Mouse (Mus musculus): ENCODE measurements at regions not wholly inside any gene's neighbourhood (a gene's known extent, or its start where the extent isn't known, plus 50 kb on each side); places are given as distances from the start of the nearest gene placed in this dataset.

GRCm38 (mm10) chr12:16124906-16125305 lies 308.2 kb upstream of the Trib2 start:
- no peak for TF ChIP-seq CTCF (IDR thresholded peaks at IDR 0.05; ENCODE audit: borderline replicate concordance, insufficient read depth, low read depth, low read length)
- TF ChIP-seq POLR2A (IDR thresholded peaks at IDR 0.05; ENCODE audit: borderline replicate concordance, insufficient read depth, low read length), result no peak
- no peak overlapping the region for H3K4me3 ChIP-seq (replicated peaks; ENCODE audit: insufficient read depth, low read depth, low read length)
- no peak overlapping the region for H3K27ac ChIP-seq (ENCODE audit: insufficient read depth, low read length)
- no peaks in the 10 kb centered on the region for H3K27me3 ChIP-seq (ENCODE audit: control insufficient read depth, insufficient read depth, low read length)
- DNase-seq, result no peak
- no peaks in the 10 kb centered on the region for H3K4me1 ChIP-seq (ENCODE audit: control insufficient read depth, insufficient read depth, low read length)
- 91% methylated on average over 2 of the region's 2 CpGs for WGBS

GRCm38 (mm10) chr12:16122353-16123127 lies 305.8 kb upstream of the Trib2 start:
- 77% methylated on average over 2 of the region's 2 CpGs for WGBS

GRCm38 (mm10) chr12:16121787-16122186 lies 305.1 kb upstream of the Trib2 start:
- WGBS, result 93% methylated on average over 6 of the region's 6 CpGs
- Histone ChIP-seq H3K4me3 (replicated peaks; ENCODE audit: insufficient read depth, low read depth, low read length) (no peak overlapping the region), H3K27ac (ENCODE audit: insufficient read depth, low read length) (no peak overlapping the region), H3K27me3 (ENCODE audit: control insufficient read depth, insufficient read depth, low read length) (no peaks in the 10 kb centered on the region), H3K4me1 (ENCODE audit: control insufficient read depth, insufficient read depth, low read length) (no peaks in the 10 kb centered on the region)
- TF ChIP-seq POLR2A (IDR thresholded peaks at IDR 0.05; ENCODE audit: borderline replicate concordance, insufficient read depth, low read length), result no peak
- TF ChIP-seq CTCF (IDR thresholded peaks at IDR 0.05; ENCODE audit: borderline replicate concordance, insufficient read depth, low read depth, low read length), result no peak
- no peak for DNase-seq

More at GRCm38 (mm10) chr12:16122353-16123127, 305.8 kb upstream of the Trib2 start:
- Histone ChIP-seq H3K27me3 (ENCODE audit: control insufficient read depth, insufficient read depth, low read length) (no peaks in the 10 kb centered on the region), H3K4me1 (ENCODE audit: control insufficient read depth, insufficient read depth, low read length) (no peaks in the 10 kb centered on the region), H3K4me3 (replicated peaks; ENCODE audit: insufficient read depth, low read depth, low read length) (no peak overlapping the region), H3K27ac (ENCODE audit: insufficient read depth, low read length) (no peak overlapping the region)
- TF ChIP-seq CTCF (IDR thresholded peaks at IDR 0.05; ENCODE audit: borderline replicate concordance, insufficient read depth, low read depth, low read length), result no peak
- no peak for TF ChIP-seq POLR2A (IDR thresholded peaks at IDR 0.05; ENCODE audit: borderline replicate concordance, insufficient read depth, low read length)
- no peak for DNase-seq

DNA sequence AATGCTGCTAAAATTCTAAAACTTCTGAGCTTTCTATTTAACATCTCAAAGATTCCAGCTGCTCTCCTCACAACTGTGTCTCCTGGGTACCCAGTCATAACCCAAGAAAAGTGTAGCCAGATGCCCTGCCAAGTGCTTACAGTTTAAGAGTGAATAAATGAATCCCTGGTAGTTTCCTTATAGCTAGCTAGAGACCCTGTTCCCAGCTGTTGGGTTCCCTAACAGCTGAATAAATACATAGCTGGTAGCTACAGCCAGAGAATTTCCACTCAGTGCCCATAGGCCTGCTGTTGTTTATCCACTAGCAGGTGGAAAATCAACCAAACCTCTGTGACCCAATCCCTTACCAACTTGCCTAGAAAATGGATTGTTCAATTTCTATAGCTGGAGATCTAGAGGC lies 302.0 kb upstream of the Trib2 start:
- H3K27me3 ChIP-seq (ENCODE audit: control insufficient read depth, insufficient read depth, low read length), result no peaks in the 10 kb centered on the region
- no peak overlapping the region for H3K27ac ChIP-seq (ENCODE audit: insufficient read depth, low read length)
- TF ChIP-seq CTCF (IDR thresholded peaks at IDR 0.05; ENCODE audit: borderline replicate concordance, insufficient read depth, low read depth, low read length), result no peak
- no peak for TF ChIP-seq POLR2A (IDR thresholded peaks at IDR 0.05; ENCODE audit: borderline replicate concordance, insufficient read depth, low read length)
- H3K4me1 ChIP-seq (ENCODE audit: control insufficient read depth, insufficient read depth, low read length), result no peaks in the 10 kb centered on the region
- DNase-seq, result no peak
- H3K4me3 ChIP-seq (replicated peaks; ENCODE audit: insufficient read depth, low read depth, low read length), result no peak overlapping the region

DNA sequence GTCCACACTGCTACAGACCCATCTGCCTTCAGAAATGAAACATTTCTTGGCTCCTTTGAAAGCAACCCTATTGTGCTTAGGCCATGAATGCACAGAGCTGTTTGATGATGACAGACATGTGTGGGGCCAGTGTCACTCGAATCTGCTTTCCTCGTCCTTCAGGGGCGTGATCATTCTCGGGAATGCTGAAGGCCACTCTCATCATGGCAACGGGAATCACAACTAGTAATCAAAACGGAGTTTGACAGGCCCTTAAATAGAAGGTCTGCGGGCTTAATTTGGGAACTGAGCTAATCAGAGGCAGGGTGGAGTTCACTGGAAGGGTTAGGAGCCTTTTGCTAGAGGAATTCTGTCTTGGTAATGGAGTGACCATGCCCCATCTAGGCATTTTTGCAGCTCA lies 290.2 kb upstream of the Trib2 start:
- WGBS, result 59% methylated on average over 7 of the region's 7 CpGs
- Histone ChIP-seq H3K4me3 (replicated peaks; ENCODE audit: insufficient read depth, low read depth, low read length) (no peak overlapping the region), H3K27ac (ENCODE audit: insufficient read depth, low read length) (no peak overlapping the region), H3K27me3 (ENCODE audit: control insufficient read depth, insufficient read depth, low read length) (no peaks in the 10 kb centered on the region), H3K4me1 (ENCODE audit: control insufficient read depth, insufficient read depth, low read length) (no peaks in the 10 kb centered on the region)
- no peak for TF ChIP-seq CTCF (IDR thresholded peaks at IDR 0.05; ENCODE audit: borderline replicate concordance, insufficient read depth, low read depth, low read length)
- no peak for TF ChIP-seq POLR2A (IDR thresholded peaks at IDR 0.05; ENCODE audit: borderline replicate concordance, insufficient read depth, low read length)
- no peak for DNase-seq

- H3K27ac ChIP-seq (ENCODE audit: insufficient read depth, low read length), result no peak overlapping the region
- no peak overlapping the region for H3K4me3 ChIP-seq (replicated peaks; ENCODE audit: insufficient read depth, low read depth, low read length)
- DNase-seq, result no peak
- no peaks in the 10 kb centered on the region for H3K27me3 ChIP-seq (ENCODE audit: control insufficient read depth, insufficient read depth, low read length)
- WGBS, result 48% methylated on average over 7 of the region's 7 CpGs
- TF ChIP-seq POLR2A (IDR thresholded peaks at IDR 0.05; ENCODE audit: borderline replicate concordance, insufficient read depth, low read length) (no peak), CTCF (IDR thresholded peaks at IDR 0.05; ENCODE audit: borderline replicate concordance, insufficient read depth, low read depth, low read length) (no peak)
- H3K4me1 ChIP-seq (ENCODE audit: control insufficient read depth, insufficient read depth, low read length), result no peaks in the 10 kb centered on the region
These were observed 282.1 kb upstream of the Trib2 start for GRCm38 (mm10) chr12:16098840-16099239.

DNA sequence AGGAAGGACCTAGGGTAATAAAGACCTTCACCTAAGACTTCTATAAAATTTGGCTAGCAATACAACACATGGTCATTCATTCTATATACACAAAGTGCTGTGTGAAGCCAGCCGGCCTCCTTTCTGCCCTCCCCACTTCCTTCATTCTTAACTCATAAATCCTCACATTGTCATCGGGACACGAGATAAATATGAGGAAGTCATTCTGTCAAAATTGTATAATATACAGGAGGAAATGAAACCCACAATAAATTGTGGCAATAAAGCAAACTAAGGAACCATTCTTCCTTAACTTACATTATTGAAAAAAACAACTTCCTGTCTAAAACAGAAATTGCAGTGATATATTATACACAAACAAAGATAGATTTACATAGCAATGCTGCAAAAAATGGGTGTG lies 275.9 kb upstream of the Trib2 start:
- Histone ChIP-seq H3K27me3 (ENCODE audit: control insufficient read depth, insufficient read depth, low read length) (no peaks in the 10 kb centered on the region; the same call in 1 of the 2 replicates), H3K4me3 (replicated peaks; ENCODE audit: insufficient read depth, low read depth, low read length) (no peak overlapping the region), H3K4me1 (ENCODE audit: control insufficient read depth, insufficient read depth, low read length) (no peaks in the 10 kb centered on the region), H3K27ac (ENCODE audit: insufficient read depth, low read length) (no peak overlapping the region)
- TF ChIP-seq CTCF (IDR thresholded peaks at IDR 0.05; ENCODE audit: borderline replicate concordance, insufficient read depth, low read depth, low read length) (no peak), POLR2A (IDR thresholded peaks at IDR 0.05; ENCODE audit: borderline replicate concordance, insufficient read depth, low read length) (no peak)
- 86% methylated on average over 3 of the region's 3 CpGs for WGBS
- DNase-seq, result no peak

DNA sequence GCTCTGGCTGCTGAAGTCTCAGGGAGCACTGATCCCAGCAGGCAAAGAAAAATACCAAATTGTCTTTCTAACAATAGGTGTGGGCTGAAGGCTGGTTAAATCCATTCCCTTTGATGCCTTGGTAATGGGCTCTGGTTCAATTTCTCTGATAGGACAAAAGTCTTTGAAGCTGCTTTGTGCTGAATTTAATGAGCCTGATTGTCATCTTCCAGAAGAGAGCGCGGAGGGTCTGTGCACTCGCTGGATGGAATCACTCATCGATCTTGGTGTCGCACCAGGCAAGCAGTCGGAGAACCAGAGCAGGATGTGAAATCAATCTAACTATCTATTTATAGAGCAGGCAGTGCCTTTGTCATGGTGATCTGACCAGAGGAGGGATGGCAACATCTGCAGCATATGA lies 274.6 kb upstream of the Trib2 start:
- Histone ChIP-seq H3K4me1 (ENCODE audit: control insufficient read depth, insufficient read depth, low read length) (no peaks in the 10 kb centered on the region), H3K27me3 (ENCODE audit: control insufficient read depth, insufficient read depth, low read length) (no peaks in the 10 kb centered on the region; the same call in 1 of the 2 replicates), H3K4me3 (replicated peaks; ENCODE audit: insufficient read depth, low read depth, low read length) (no peak overlapping the region), H3K27ac (ENCODE audit: insufficient read depth, low read length) (no peak overlapping the region)
- no peak for DNase-seq
- TF ChIP-seq CTCF (IDR thresholded peaks at IDR 0.05; ENCODE audit: borderline replicate concordance, insufficient read depth, low read depth, low read length) (no peak), POLR2A (IDR thresholded peaks at IDR 0.05; ENCODE audit: borderline replicate concordance, insufficient read depth, low read length) (no peak)
- WGBS, result 34% methylated on average over 6 of the region's 6 CpGs
